Mouse (Mus musculus): ENCODE results near the gene Togaram2. TPM values are rescaled to one million over a fixed set of nuclear protein-coding genes. Genes with fewer than 3 reads are reported as not detected.

The Togaram2 gene
- polyA plus RNA-seq, 1 experiment: 0.06 TPM

DNA sequence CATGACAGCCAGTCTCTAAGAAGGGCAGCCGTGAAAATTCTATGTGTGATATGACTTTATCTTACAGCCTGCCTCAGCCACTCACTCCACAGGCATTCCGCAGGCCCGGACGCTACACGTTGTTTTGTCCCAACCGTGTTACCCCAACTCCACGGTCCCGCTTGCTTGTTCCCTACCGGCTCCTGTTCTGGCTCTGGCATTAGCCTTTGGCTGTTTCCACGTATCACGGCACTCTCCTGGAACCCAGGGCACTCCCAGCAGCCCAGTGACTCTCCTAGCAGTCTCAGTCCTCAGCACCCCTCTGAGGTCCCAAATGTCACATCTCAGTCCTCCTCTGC, 25.5 kb downstream of the Togaram2 start:
- Histone ChIP-seq H3K27ac (ENCODE audit: insufficient read depth, low read depth, low read length) (no peak overlapping the region), H3K4me1 (ENCODE audit: control insufficient read depth, insufficient read depth, low read length) (no peaks in the 10 kb centered on the region), H3K4me3 (ENCODE audit: insufficient read depth, low read depth, low read length) (no peak overlapping the region), H3K36me3 (ENCODE audit: control insufficient read depth, insufficient read depth, low read length) (no peaks in the 10 kb centered on the region), H3K27me3 (replicated peaks; ENCODE audit: control insufficient read depth, insufficient read depth, low read length) (no peaks in the 10 kb centered on the region)
- no peak for DNase-seq
- WGBS: 86% methylated on average over 11 of the region's 11 CpGs
- TF ChIP-seq POLR2A (IDR thresholded peaks at IDR 0.05; ENCODE audit: low read depth, low read length): no peak
- TF ChIP-seq CTCF (conservative IDR thresholded peaks at IDR 0.05; ENCODE audit: insufficient read depth, insufficient read length, low read depth, low read length): no peak

GRCm38 (mm10) chr17:71705113-71705512, 32.1 kb downstream of the Togaram2 start:
- 50% methylated on average over 1 of the region's 1 CpGs for WGBS
- no peaks in the 10 kb centered on the region for H3K36me3 ChIP-seq (ENCODE audit: control insufficient read depth, insufficient read depth, low read length)
- no peaks in the 10 kb centered on the region for H3K4me1 ChIP-seq (ENCODE audit: control insufficient read depth, insufficient read depth, low read length)
- no peak for DNase-seq
- TF ChIP-seq POLR2A (IDR thresholded peaks at IDR 0.05; ENCODE audit: low read depth, low read length): no peak
- no peak for TF ChIP-seq CTCF (conservative IDR thresholded peaks at IDR 0.05; ENCODE audit: insufficient read depth, insufficient read length, low read depth, low read length)
- H3K27me3 ChIP-seq (replicated peaks; ENCODE audit: control insufficient read depth, insufficient read depth, low read length): no peaks in the 10 kb centered on the region
- H3K27ac ChIP-seq (ENCODE audit: insufficient read depth, low read depth, low read length): no peak overlapping the region
- H3K4me3 ChIP-seq (ENCODE audit: insufficient read depth, low read depth, low read length): no peak overlapping the region

DNA sequence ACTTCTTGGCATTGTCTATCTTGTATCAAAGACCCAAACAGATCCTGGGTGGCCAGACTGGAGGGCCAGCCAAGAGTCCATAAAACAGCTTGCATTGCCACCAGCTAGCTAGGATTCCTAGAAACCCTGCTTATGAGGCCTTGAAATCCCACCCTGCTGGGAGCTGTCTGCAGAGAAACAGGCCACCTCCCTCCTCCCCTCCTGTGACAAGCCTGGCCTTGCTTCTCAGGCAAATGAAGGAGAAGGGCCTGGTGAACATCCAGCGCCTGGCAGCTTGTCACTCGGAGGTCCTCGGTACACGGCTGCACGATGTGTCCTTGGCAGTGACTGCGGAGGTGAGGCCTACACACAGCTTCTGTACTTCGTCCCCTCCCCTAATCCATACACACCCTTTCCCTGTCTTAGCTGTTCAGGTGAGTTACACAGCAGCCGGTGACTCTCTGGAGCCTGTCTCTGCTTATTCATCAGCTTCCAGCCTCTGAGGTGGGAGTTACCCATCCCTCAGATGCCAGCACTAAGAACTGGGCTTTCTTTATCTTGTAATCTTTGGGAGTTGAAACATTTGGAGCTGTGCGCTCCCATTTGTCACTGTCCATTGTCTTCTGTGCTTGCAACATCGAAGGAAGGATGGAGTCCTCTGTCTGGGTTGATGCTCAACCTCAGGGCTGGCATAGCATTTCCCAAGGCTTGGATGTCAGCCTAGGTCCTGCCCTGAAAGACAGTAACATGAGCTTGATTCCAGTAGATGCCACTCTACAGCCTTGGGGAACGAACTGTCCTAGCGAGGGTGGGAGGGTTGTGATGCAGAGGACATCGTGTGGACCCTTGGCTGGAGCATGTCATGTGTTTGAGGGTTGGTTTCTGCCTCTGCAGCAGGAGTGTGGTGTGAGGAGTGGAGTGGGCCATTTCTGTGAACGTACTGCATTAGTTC, 32.8 kb downstream of the Togaram2 start:
- no peak for DNase-seq
- H3K27ac ChIP-seq (ENCODE audit: insufficient read depth, low read depth, low read length): no peak overlapping the region
- no peaks in the 10 kb centered on the region for H3K4me1 ChIP-seq (ENCODE audit: control insufficient read depth, insufficient read depth, low read length)
- TF ChIP-seq CTCF (conservative IDR thresholded peaks at IDR 0.05; ENCODE audit: insufficient read depth, insufficient read length, low read depth, low read length): no peak
- TF ChIP-seq POLR2A (IDR thresholded peaks at IDR 0.05; ENCODE audit: low read depth, low read length): no peak
- no peak overlapping the region for H3K4me3 ChIP-seq (ENCODE audit: insufficient read depth, low read depth, low read length)
- 89% methylated on average over 14 of the region's 14 CpGs for WGBS
- no peaks in the 10 kb centered on the region for H3K27me3 ChIP-seq (replicated peaks; ENCODE audit: control insufficient read depth, insufficient read depth, low read length)
- no peaks in the 10 kb centered on the region for H3K36me3 ChIP-seq (ENCODE audit: control insufficient read depth, insufficient read depth, low read length)

GRCm38 (mm10) chr17:71707715-71708114, 34.7 kb downstream of the Togaram2 start:
- 62% methylated on average over 4 of the region's 4 CpGs for WGBS
- no peaks in the 10 kb centered on the region for H3K36me3 ChIP-seq (ENCODE audit: control insufficient read depth, insufficient read depth, low read length)
- H3K27ac ChIP-seq (ENCODE audit: insufficient read depth, low read depth, low read length): no peak overlapping the region
- no peak for DNase-seq
- H3K4me1 ChIP-seq (ENCODE audit: control insufficient read depth, insufficient read depth, low read length): no peaks in the 10 kb centered on the region
- H3K4me3 ChIP-seq (ENCODE audit: insufficient read depth, low read depth, low read length): no peak overlapping the region
- TF ChIP-seq POLR2A (IDR thresholded peaks at IDR 0.05; ENCODE audit: low read depth, low read length) (no peak), CTCF (conservative IDR thresholded peaks at IDR 0.05; ENCODE audit: insufficient read depth, insufficient read length, low read depth, low read length) (no peak)
- no peaks in the 10 kb centered on the region for H3K27me3 ChIP-seq (replicated peaks; ENCODE audit: control insufficient read depth, insufficient read depth, low read length)

DNA sequence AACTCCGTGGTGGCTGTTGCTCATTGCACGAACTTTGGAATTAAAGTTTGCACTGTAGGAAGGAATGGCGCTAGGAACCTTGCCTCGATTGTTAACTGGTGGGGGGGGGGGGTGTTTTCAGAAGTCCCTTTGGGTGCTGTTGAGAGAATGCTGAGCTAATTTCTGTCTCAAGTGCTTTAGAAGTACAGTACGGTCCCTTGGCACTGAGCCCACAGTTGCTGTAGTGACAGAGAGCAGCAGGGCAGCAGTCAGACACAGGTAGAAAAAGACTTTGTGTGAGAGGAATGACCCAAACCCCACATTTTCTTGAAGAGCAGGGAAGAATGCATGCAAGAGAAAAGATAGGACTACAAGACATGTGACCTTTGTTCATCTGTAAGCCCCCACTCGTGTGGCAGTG, 39.2 kb downstream of the Togaram2 start:
- DNase-seq: no peak
- Histone ChIP-seq H3K36me3 (ENCODE audit: control insufficient read depth, insufficient read depth, low read length) (no peaks in the 10 kb centered on the region), H3K4me3 (ENCODE audit: insufficient read depth, low read depth, low read length) (no peak overlapping the region), H3K4me1 (ENCODE audit: control insufficient read depth, insufficient read depth, low read length) (no peaks in the 10 kb centered on the region), H3K27ac (ENCODE audit: insufficient read depth, low read depth, low read length) (no peak overlapping the region), H3K27me3 (replicated peaks; ENCODE audit: control insufficient read depth, insufficient read depth, low read length) (no peaks in the 10 kb centered on the region)
- no peak for TF ChIP-seq POLR2A (IDR thresholded peaks at IDR 0.05; ENCODE audit: low read depth, low read length)
- TF ChIP-seq CTCF (conservative IDR thresholded peaks at IDR 0.05; ENCODE audit: insufficient read depth, insufficient read length, low read depth, low read length): no peak
- 73% methylated on average over 6 of the region's 6 CpGs for WGBS

DNA sequence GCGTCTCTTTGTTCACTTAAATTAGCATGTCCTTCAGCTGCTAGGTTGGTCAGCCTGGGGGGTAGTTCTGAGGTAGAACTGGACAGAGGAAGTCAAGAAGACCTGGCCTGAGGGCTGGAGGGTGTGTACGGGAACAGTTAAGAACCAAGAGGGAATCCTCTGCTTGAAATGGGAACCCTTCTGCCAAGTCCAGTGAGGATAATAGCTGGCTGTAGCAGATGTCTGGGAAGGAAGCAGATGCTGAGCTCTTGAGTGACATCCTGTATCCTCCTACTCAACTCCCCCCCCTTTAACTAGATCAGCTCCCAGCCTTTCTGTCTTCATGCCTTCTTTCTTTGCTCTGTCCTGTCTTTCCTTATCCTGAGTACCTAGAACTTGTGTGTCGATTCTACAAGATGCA, 42.0 kb downstream of the Togaram2 start:
- H3K4me1 ChIP-seq (ENCODE audit: control insufficient read depth, insufficient read depth, low read length): no peaks in the 10 kb centered on the region
- 69% methylated on average over 3 of the region's 3 CpGs for WGBS

DNA sequence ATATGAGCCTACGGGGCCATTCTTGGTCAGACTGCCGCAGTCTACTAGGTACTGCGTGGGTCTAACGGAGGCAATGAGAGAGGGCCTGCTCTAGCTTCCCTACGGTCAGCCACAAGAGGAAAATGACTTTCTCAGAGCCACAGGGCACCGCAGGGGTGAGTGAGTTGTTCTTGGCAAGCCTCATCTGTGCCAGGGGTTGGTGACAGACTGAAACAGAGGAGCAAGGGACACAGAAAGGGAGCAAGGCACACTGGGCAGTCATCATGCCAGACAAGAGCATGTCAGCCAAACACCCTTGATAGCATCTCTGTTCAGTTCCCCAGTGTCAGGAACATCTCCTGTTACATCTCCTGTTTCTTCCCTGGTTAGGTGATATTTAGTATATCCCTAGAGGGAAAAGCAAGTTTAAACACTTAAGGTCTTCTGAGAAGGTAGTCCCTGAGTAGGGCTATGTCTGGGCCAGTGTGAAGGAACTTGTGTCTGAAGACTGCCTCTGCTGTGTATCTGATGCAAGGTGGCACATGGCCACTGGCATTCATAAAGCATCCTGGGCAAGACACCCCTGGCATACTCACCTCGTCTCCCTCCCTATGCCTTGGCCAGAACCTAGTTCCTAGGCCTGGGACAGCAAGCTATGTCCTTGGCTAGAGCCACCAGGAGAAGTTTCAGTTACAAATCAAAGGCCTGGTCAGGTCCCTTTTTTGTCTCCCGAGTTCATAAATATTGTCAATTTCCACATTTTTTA, 45.0 kb downstream of the Togaram2 start:
- Histone ChIP-seq H3K36me3 (ENCODE audit: control insufficient read depth, insufficient read depth, low read length) (no peaks in the 10 kb centered on the region), H3K4me1 (ENCODE audit: control insufficient read depth, insufficient read depth, low read length) (no peaks in the 10 kb centered on the region), H3K27me3 (replicated peaks; ENCODE audit: control insufficient read depth, insufficient read depth, low read length) (no peaks in the 10 kb centered on the region), H3K27ac (ENCODE audit: insufficient read depth, low read depth, low read length) (no peak overlapping the region), H3K4me3 (ENCODE audit: insufficient read depth, low read depth, low read length) (no peak overlapping the region)
- WGBS: 88% methylated on average over 8 of the region's 8 CpGs
- TF ChIP-seq CTCF (conservative IDR thresholded peaks at IDR 0.05; ENCODE audit: insufficient read depth, insufficient read length, low read depth, low read length) (no peak), POLR2A (IDR thresholded peaks at IDR 0.05; ENCODE audit: low read depth, low read length) (no peak)
- DNase-seq: no peak

More for the DNA sequence above, 42.0 kb downstream of the Togaram2 start:
- no peak overlapping the region for H3K4me3 ChIP-seq (ENCODE audit: insufficient read depth, low read depth, low read length)
- H3K27me3 ChIP-seq (replicated peaks; ENCODE audit: control insufficient read depth, insufficient read depth, low read length): no peaks in the 10 kb centered on the region
- no peak for DNase-seq
- no peak overlapping the region for H3K27ac ChIP-seq (ENCODE audit: insufficient read depth, low read depth, low read length)
- no peaks in the 10 kb centered on the region for H3K36me3 ChIP-seq (ENCODE audit: control insufficient read depth, insufficient read depth, low read length)
- no peak for TF ChIP-seq CTCF (conservative IDR thresholded peaks at IDR 0.05; ENCODE audit: insufficient read depth, insufficient read length, low read depth, low read length)
- no peak for TF ChIP-seq POLR2A (IDR thresholded peaks at IDR 0.05; ENCODE audit: low read depth, low read length)
